Mouse (Mus musculus) T-helper 1 cell (primary cell): Measurements from ENCODE around the gene Cmya5.

Experiments
- in situ Hi-C: fragments of 300-600 bp; cut with MboI, MseI; formaldehyde crosslinking; loops from one replicate; pipeline ENCODE4 v1.15.1; 2025; ENCODE audit warnings: high pct_unique_total_duplicates

The Cmya5 gene

GRCm38 (mm10) chr13:92999860-93000259 is 144.7 kb downstream of the Cmya5 start:
- in situ Hi-C loops: loop anchor here (5.0 to 10.0 kb wide), 2 partner anchors 53 to 135 kb away; no protein-coding TSS in a partner anchor

- in situ Hi-C loops: loop anchor here (10.0 kb wide), 1 partner anchor 140 kb away; no protein-coding TSS in a partner anchor
Measured at GRCm38 (mm10) chr13:92994743-92995142, 149.8 kb downstream of the Cmya5 start.

- in situ Hi-C loops: loop anchor here (10.0 kb wide), 1 partner anchor 142 kb away; no protein-coding TSS in a partner anchor
Measured at GRCm38 (mm10) chr13:92992823-92993222, 151.7 kb downstream of the Cmya5 start.
